Mouse (Mus musculus) embryonic facial prominence, embryonic 12.5 days (tissue): ENCODE measurements around the gene Grik4. TPM values are rescaled to one million over a fixed set of nuclear protein-coding genes. Genes with fewer than 3 reads are reported as not detected.

ENCODE experiments used
- ATAC-seq: fragments of 200-750 bp; cut with Nextera tagmentation; 2 replicates; pipeline ENCODE4 v1.8.0; 2017; ENCODE audit not compliant: insufficient number of reproducible peaks, insufficient read depth, low FRiP score, low TSS enrichment
- H3K27ac ChIP-seq: fragments of 300-500 bp; sonication (generic); 2 replicates; pipeline ENCODE4 v1.5.1; 2016; ENCODE audit warnings: mild to moderate bottlenecking
- H3K27me3 ChIP-seq: fragments of 300-500 bp; sonication (generic); 2 replicates; pipeline ENCODE4 v1.6.1; 2016; ENCODE audit warnings: mild to moderate bottlenecking, moderate library complexity
- H3K36me3 ChIP-seq: fragments of 300-500 bp; sonication (generic); 2 replicates; pipeline ENCODE4 v1.6.1; 2016; ENCODE audit warnings: mild to moderate bottlenecking
- H3K4me1 ChIP-seq: fragments of 300-500 bp; sonication (generic); 2 replicates; pipeline ENCODE4 v1.6.1; 2016
- H3K4me2 ChIP-seq: fragments of 300-500 bp; sonication (generic); replicated peaks from 2 replicates; pipeline ENCODE4 v1.6.1; 2016; ENCODE audit warnings: mild to moderate bottlenecking, moderate library complexity
- H3K4me3 ChIP-seq: fragments of 300-500 bp; sonication (generic); 2 replicates; pipeline ENCODE4 v1.5.1; 2016; ENCODE audit warnings: mild to moderate bottlenecking
- H3K9ac ChIP-seq: fragments of 300-500 bp; sonication (generic); 2 replicates; pipeline ENCODE4 v1.6.1; 2016; ENCODE audit warnings: mild to moderate bottlenecking, moderate library complexity
- H3K9me3 ChIP-seq: fragments of 300-500 bp; sonication (generic); 2 replicates; pipeline ENCODE4 v1.6.1; 2016; ENCODE audit warnings: mild to moderate bottlenecking, moderate library complexity
- WGBS: fragments of 180-500 bp; shearing (Covaris S2); methylation state at CpG from one replicate; pipeline ENCODE4 v1.1.7; 2016; 5-methylcytosine and 5-hydroxymethylcytosine counted together
- polyA plus RNA-seq: library from polyadenylated mRNA; unstranded; fragments of >200 nt; fragmentation: Nextera tagmentation; extraction: Ambion mirVana; gene quantifications from 2 replicates; pipeline ENCODE4 v1.2.1, GENCODE M21; 2016

Grik4 gene
- polyA plus RNA-seq, 1 experiment from 2014 or later = 3.8 TPM

GRCm38 (mm10) chr9:42693024-42693423, 251.3 kb downstream of the Grik4 start:
- Histone ChIP-seq H3K9ac (no peak overlapping the region), H3K36me3 (no peaks in the 10 kb centered on the region), H3K4me2 (no peak overlapping the region), H3K9me3 (no peaks in the 10 kb centered on the region), H3K4me3 (no peak overlapping the region), H3K27me3 (no peaks in the 10 kb centered on the region), H3K4me1 (no peaks in the 10 kb centered on the region), H3K27ac (no peak overlapping the region)
- 78% methylated on average over 8 of the region's 8 CpGs for WGBS
- no peak for ATAC-seq

DNA sequence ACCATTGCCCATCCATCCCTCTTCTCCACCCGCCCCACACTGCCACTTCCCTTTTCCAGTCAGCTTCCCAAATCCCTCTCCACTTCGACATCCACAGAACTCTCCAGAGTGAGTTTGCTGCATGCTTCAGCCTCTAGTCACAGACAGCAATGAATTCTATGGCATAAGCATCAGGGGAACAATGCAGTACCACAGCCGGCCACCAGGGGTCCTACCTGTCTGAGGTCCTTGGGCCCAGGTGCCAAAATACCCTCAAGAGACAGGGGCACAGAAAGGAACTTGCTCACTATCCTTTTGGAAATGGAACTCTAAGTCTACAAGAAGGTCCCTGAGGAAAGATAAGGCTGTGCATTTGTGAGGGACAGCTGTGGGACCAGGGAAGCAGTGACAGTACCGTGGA, 256.1 kb downstream of the Grik4 start:
- no peak for ATAC-seq
- H3K4me2 ChIP-seq = no peak overlapping the region
- WGBS = 27% methylated on average over 4 of the region's 4 CpGs

DNA sequence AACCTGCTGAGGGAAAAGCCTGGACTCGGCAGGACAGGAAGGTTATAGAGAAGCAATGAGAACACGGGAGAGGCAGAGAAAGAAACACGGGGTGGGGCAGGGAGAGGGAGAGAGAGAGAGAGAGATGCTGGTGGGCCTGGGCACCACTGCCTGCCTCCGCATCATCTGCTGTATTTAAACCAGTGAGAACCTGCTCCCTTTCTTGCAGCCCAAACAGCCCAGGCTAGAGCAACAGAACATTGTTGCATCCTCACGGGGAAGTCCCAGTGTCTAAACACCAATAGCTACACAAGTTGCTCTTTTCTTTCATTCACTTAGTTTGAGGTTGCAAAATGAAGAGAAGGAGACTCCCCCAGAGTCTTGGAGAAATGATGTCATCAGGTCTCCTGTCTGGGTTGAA, 258.2 kb downstream of the Grik4 start:
- H3K36me3 ChIP-seq = no peaks in the 10 kb centered on the region
- no peaks in the 10 kb centered on the region for H3K9me3 ChIP-seq
- no peaks in the 10 kb centered on the region for H3K27me3 ChIP-seq
- peaks cover 11% of the 10 kb centered on the region for H3K4me1 ChIP-seq
- 76% methylated on average over 5 of the region's 5 CpGs for WGBS
- H3K4me3 ChIP-seq = no peak overlapping the region
- H3K9ac ChIP-seq = no peak overlapping the region
- H3K27ac ChIP-seq = no peak overlapping the region
- ATAC-seq = no peak
- no peak overlapping the region for H3K4me2 ChIP-seq

More for the DNA sequence above, 256.1 kb downstream of the Grik4 start:
- Histone ChIP-seq H3K36me3 (no peaks in the 10 kb centered on the region), H3K4me3 (no peak overlapping the region), H3K9me3 (no peaks in the 10 kb centered on the region), H3K9ac (no peak overlapping the region), H3K27me3 (no peaks in the 10 kb centered on the region), H3K4me1 (peaks cover 4% of the 10 kb centered on the region; the same call in 1 of the 2 replicates), H3K27ac (no peak overlapping the region)

- Histone ChIP-seq H3K9me3 (no peaks in the 10 kb centered on the region), H3K27me3 (0 out of 2 replicates have a peak, but pooled peaks cover 3% of the 10 kb centered on the region), H3K36me3 (no peaks in the 10 kb centered on the region), H3K9ac (no peak overlapping the region), H3K4me3 (no peak overlapping the region), H3K4me1 (0 out of 2 replicates have a peak, but pooled peaks cover 8% of the 10 kb centered on the region), H3K27ac (no peak overlapping the region), H3K4me2 (no peak overlapping the region)
- WGBS = 67% methylated on average over 5 of the region's 5 CpGs
- no peak for ATAC-seq
These were observed 270.3 kb downstream of the Grik4 start for GRCm38 (mm10) chr9:42674017-42674412.

DNA sequence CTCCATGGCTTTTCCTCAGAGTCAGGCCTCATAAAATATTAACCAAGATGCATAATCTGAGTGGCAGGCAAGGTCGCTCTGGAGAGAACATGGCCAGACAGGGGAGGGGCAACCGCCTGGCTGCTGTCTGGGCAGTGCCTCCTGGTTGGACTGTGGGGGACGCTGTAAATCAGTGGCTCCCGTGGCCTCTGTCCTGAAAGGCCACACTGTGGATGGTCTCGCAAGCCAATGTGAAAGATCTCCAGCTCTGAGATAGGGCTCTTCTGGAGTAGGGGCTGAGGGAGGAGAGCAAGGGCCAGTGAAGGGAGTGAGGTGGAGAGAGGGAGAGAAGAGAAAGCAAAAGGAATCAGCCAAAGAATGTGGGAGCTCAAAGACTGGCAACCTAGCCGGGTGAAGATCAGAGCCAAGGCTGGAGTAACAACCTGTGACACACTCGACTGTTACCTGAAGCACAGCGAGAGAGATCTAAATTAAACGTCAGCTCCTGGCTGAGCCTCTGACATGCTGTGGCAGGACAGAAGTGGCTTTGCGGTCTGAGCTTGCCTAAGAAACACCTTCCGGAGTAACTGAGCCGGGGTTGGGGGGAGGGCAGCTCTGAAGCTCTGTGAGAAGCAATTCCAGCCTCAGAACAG, 270.8 kb downstream of the Grik4 start:
- Histone ChIP-seq H3K36me3 (no peaks in the 10 kb centered on the region), H3K27me3 (0 out of 2 replicates have a peak, but pooled peaks cover 3% of the 10 kb centered on the region), H3K4me3 (no peak overlapping the region), H3K9ac (no peak overlapping the region), H3K9me3 (no peaks in the 10 kb centered on the region), H3K4me1 (0 out of 2 replicates have a peak, but pooled peaks cover 8% of the 10 kb centered on the region), H3K4me2 (no peak overlapping the region), H3K27ac (no peak overlapping the region)
- no peak; the same call in 1 of the 2 replicates for ATAC-seq
- 57% methylated on average over 12 of the region's 12 CpGs for WGBS

- no peak overlapping the region for H3K27ac ChIP-seq
- no peak for ATAC-seq
- no peak overlapping the region for H3K9ac ChIP-seq
- H3K36me3 ChIP-seq = no peaks in the 10 kb centered on the region
- H3K4me2 ChIP-seq = no peak overlapping the region
- 74% methylated on average over 8 of the region's 8 CpGs for WGBS
- 0 out of 2 replicates have a peak, but pooled peaks cover 3% of the 10 kb centered on the region for H3K27me3 ChIP-seq
- H3K9me3 ChIP-seq = no peaks in the 10 kb centered on the region
- 0 out of 2 replicates have a peak, but pooled peaks cover 8% of the 10 kb centered on the region for H3K4me1 ChIP-seq
- no peak overlapping the region for H3K4me3 ChIP-seq
These were observed 271.3 kb downstream of the Grik4 start for GRCm38 (mm10) chr9:42672982-42673381.

- no peak for ATAC-seq
- H3K9me3 ChIP-seq = no peaks in the 10 kb centered on the region
- H3K27me3 ChIP-seq = no peaks in the 10 kb centered on the region
- H3K36me3 ChIP-seq = no peaks in the 10 kb centered on the region
- H3K27ac ChIP-seq = no peak overlapping the region
- whole genome bisulfite sequencing = 82% methylated on average over 2 of the region's 2 CpGs
- 0 out of 2 replicates have a peak, but pooled peaks cover 8% of the 10 kb centered on the region for H3K4me1 ChIP-seq
- H3K4me2 ChIP-seq = no peak overlapping the region
- H3K4me3 ChIP-seq = no peak overlapping the region
- no peak overlapping the region for H3K9ac ChIP-seq
These were observed 273.7 kb downstream of the Grik4 start for GRCm38 (mm10) chr9:42670619-42671018.

- no peak for ATAC-seq
- Histone ChIP-seq H3K9ac (no peak overlapping the region), H3K27me3 (no peaks in the 10 kb centered on the region), H3K36me3 (no peaks in the 10 kb centered on the region), H3K4me2 (no peak overlapping the region), H3K27ac (no peak overlapping the region), H3K9me3 (no peaks in the 10 kb centered on the region), H3K4me1 (no peaks in the 10 kb centered on the region), H3K4me3 (no peak overlapping the region)
- 62% methylated on average over 1 of the region's 1 CpGs for WGBS
These were observed 282.8 kb downstream of the Grik4 start for GRCm38 (mm10) chr9:42661481-42661880.

- Histone ChIP-seq H3K4me3 (no peak overlapping the region), H3K4me1 (no peaks in the 10 kb centered on the region), H3K4me2 (no peak overlapping the region), H3K9ac (no peak overlapping the region), H3K27ac (no peak overlapping the region), H3K27me3 (no peaks in the 10 kb centered on the region), H3K9me3 (no peaks in the 10 kb centered on the region), H3K36me3 (no peaks in the 10 kb centered on the region)
- 66% methylated on average over 2 of the region's 2 CpGs for whole genome bisulfite sequencing
- ATAC-seq = no peak
These were observed 291.5 kb downstream of the Grik4 start for GRCm38 (mm10) chr9:42652756-42653155.

GRCm38 (mm10) chr9:42652309-42652708, 292.0 kb downstream of the Grik4 start:
- WGBS = 58% methylated on average over 4 of the region's 4 CpGs
- no peaks in the 10 kb centered on the region for H3K27me3 ChIP-seq
- H3K9me3 ChIP-seq = no peaks in the 10 kb centered on the region
- H3K4me1 ChIP-seq = peaks cover 3% of the 10 kb centered on the region; the same call in 1 of the 2 replicates
- H3K9ac ChIP-seq = no peak overlapping the region
- no peaks in the 10 kb centered on the region for H3K36me3 ChIP-seq
- H3K27ac ChIP-seq = no peak overlapping the region
- H3K4me3 ChIP-seq = no peak overlapping the region
- ATAC-seq = no peak
- H3K4me2 ChIP-seq = no peak overlapping the region

DNA sequence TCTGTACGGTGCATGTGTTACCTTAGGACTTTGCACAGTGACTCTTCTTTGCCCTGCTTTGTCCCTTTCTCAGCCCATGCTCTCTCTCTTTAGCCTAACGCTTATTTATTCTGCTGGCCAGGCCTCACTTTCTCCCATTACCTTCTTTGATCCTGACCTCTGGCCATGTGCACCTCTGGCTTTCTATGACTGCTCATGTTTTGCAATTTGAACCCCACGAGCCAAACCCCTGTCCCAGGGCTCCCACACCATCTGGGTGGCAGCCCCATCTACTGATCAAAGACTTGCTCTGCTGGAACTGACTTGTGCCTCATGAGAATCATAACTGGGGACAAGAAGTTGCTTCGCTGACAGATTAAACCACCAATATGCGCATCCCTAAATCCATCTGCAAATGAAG, 294.4 kb downstream of the Grik4 start:
- Histone ChIP-seq H3K9ac (no peak overlapping the region), H3K36me3 (no peaks in the 10 kb centered on the region), H3K4me1 (peaks cover 3% of the 10 kb centered on the region; the same call in 1 of the 2 replicates), H3K4me3 (no peak overlapping the region), H3K27me3 (no peaks in the 10 kb centered on the region), H3K4me2 (no peak overlapping the region), H3K9me3 (no peaks in the 10 kb centered on the region), H3K27ac (no peak overlapping the region)
- no peak for ATAC-seq
- 61% methylated on average over 5 of the region's 5 CpGs for whole genome bisulfite sequencing

DNA sequence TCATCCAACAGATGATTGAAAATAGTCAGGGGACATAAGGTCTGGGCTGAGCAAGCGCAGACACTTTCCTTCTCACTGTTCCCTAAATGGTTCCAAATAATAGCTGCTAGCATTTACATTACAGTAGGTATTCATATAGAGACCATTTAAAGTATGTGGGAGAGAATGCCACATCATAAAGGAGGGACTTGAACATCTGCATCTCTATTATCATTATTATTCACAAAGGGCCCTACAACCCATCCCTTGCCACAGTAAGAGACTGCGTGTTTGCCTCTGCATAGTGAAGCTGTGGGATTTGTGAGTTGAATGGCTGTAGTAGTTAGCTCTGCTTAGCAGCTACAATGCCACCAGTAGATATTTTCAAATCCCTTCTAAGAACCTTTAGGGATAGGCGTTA, 296.2 kb downstream of the Grik4 start:
- Histone ChIP-seq H3K9ac (no peak overlapping the region), H3K4me1 (peaks cover 3% of the 10 kb centered on the region; the same call in 1 of the 2 replicates), H3K27me3 (no peaks in the 10 kb centered on the region), H3K9me3 (no peaks in the 10 kb centered on the region), H3K27ac (no peak overlapping the region), H3K4me3 (no peak overlapping the region), H3K36me3 (no peaks in the 10 kb centered on the region), H3K4me2 (no peak overlapping the region)
- no peak for ATAC-seq
- WGBS = 88% methylated on average over 3 of the region's 3 CpGs
